Mouse (Mus musculus) hindbrain, embryonic 13.5 days (tissue): ENCODE measurements around the gene Lamtor5. TPM values are rescaled to one million over a fixed set of nuclear protein-coding genes. Genes with fewer than 3 reads are reported as not detected.

Experiments used
- ATAC-seq: fragments of 200-750 bp; cut with Nextera tagmentation; 2 replicates; pipeline ENCODE4 v1.8.0; 2017; ENCODE audit warnings: moderate TSS enrichment; ENCODE audit not compliant: low FRiP score
- H3K27ac ChIP-seq: fragments of 300-500 bp; sonication (generic); 2 replicates; pipeline ENCODE4 v1.5.1; 2015; ENCODE audit warnings: inconsistent platforms, mild to moderate bottlenecking, moderate library complexity
- H3K27me3 ChIP-seq: fragments of 300-500 bp; sonication (generic); 2 replicates; pipeline ENCODE4 v1.6.1; 2015; ENCODE audit warnings: mild to moderate bottlenecking, inconsistent platforms
- H3K36me3 ChIP-seq: fragments of 300-500 bp; sonication (generic); 2 replicates; pipeline ENCODE4 v1.6.1; 2015; ENCODE audit warnings: mild to moderate bottlenecking, inconsistent platforms
- H3K4me1 ChIP-seq: fragments of 300-500 bp; sonication (generic); replicated peaks from 2 replicates; pipeline ENCODE4 v1.6.1; 2015; ENCODE audit warnings: inconsistent platforms
- H3K4me2 ChIP-seq: fragments of 300-500 bp; sonication (generic); 2 replicates; pipeline ENCODE4 v1.6.1; 2015; ENCODE audit warnings: inconsistent platforms, mild to moderate bottlenecking, moderate library complexity
- H3K4me3 ChIP-seq: fragments of 300-500 bp; sonication (generic); 2 replicates; pipeline ENCODE4 v1.5.1; 2015; ENCODE audit warnings: mild to moderate bottlenecking, inconsistent platforms
- H3K9ac ChIP-seq: fragments of 300-500 bp; sonication (generic); 2 replicates; pipeline ENCODE4 v1.6.1; 2015; ENCODE audit warnings: mild to moderate bottlenecking, inconsistent platforms
- H3K9me3 ChIP-seq: fragments of 300-500 bp; sonication (generic); 2 replicates; pipeline ENCODE4 v1.6.1; 2016; ENCODE audit warnings: inconsistent platforms
- WGBS: fragments of 180-500 bp; shearing (Covaris S2); methylation state at CpG from one replicate; pipeline ENCODE4 v1.1.7; 2015; 5-methylcytosine and 5-hydroxymethylcytosine counted together
- polyA plus RNA-seq: library from polyadenylated mRNA; unstranded; fragments of >200 nt; fragmentation: Nextera tagmentation; extraction: Ambion mirVana; gene quantifications from 2 replicates; pipeline ENCODE4 v1.2.1, GENCODE M21; 2015

Lamtor5 gene
- polyA plus RNA-seq, 1 experiment from 2014 or later: 200 TPM

DNA sequence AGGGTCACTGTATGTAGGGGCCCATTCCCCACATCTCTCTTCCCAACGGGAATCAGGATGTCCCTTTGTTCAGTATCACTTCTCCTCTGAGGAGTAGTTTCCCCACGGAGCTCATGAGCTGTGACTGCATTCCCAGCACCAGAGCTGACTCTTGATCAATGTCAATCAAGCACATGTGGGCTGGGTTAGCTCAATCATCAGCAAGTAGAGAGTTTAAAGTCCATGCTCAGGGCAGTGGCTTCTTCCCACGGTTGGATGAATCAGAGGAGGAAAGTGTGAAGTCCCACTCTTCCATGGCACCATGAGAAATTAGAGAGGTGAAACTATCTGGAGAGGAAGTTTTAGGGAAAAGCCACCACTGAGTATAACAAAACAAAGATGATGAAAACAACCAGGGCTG, 29.6 kb upstream of the Lamtor5 start:
- no peak overlapping the region for H3K9ac ChIP-seq
- 68% methylated on average over 3 of the region's 3 CpGs for WGBS
- H3K36me3 ChIP-seq: no peaks in the 10 kb centered on the region
- no peak overlapping the region for H3K4me2 ChIP-seq
- H3K4me1 ChIP-seq: no peaks in the 10 kb centered on the region
- peaks cover 25% of the 10 kb centered on the region for H3K27me3 ChIP-seq
- no peak overlapping the region for H3K27ac ChIP-seq
- no peaks in the 10 kb centered on the region for H3K9me3 ChIP-seq
- ATAC-seq: no peak
- no peak overlapping the region for H3K4me3 ChIP-seq

- no peak overlapping the region for H3K9ac ChIP-seq
- no peak overlapping the region for H3K4me3 ChIP-seq
- no peak overlapping the region for H3K27ac ChIP-seq
- no peaks in the 10 kb centered on the region for H3K9me3 ChIP-seq
- H3K4me1 ChIP-seq: no peaks in the 10 kb centered on the region
- ATAC-seq: no peak
- H3K27me3 ChIP-seq: peaks cover 13% of the 10 kb centered on the region; the same call in 1 of the 2 replicates
- no peaks in the 10 kb centered on the region for H3K36me3 ChIP-seq
- WGBS: 84% methylated on average over 2 of the region's 2 CpGs
- H3K4me2 ChIP-seq: no peak overlapping the region
These were observed 28.3 kb upstream of the Lamtor5 start for GRCm38 (mm10) chr3:107250320-107250719.

- Histone ChIP-seq H3K4me3 (no peak overlapping the region), H3K27ac (no peak overlapping the region), H3K9ac (no peak overlapping the region), H3K4me2 (no peak overlapping the region), H3K4me1 (peaks cover 9% of the 10 kb centered on the region), H3K27me3 (0 out of 2 replicates have a peak, but pooled peaks cover 11% of the 10 kb centered on the region), H3K36me3 (no peaks in the 10 kb centered on the region), H3K9me3 (no peaks in the 10 kb centered on the region)
- 63% methylated on average over 4 of the region's 4 CpGs for WGBS
- ATAC-seq: no peak
These were observed 26.6 kb upstream of the Lamtor5 start for GRCm38 (mm10) chr3:107252035-107252434.

DNA sequence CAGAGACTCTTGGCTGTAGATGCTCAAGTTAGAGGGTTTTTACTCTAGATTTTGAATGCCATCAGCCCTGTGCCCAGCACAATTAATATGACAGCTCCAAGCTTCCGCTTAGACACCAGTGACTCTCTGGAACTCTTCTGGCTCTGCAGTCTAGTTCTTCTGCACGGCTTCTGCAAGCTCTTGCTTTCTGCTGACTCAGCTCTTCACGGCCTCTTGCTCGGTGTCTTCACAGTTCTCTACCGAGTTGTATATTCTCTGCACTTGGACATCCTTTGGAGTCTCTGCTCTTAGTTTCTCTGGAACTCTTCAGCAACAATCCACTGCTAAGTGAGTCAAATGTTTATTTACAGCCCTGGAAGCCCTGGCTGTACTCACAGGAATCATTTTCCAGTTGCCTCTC, 24.7 kb upstream of the Lamtor5 start:
- Histone ChIP-seq H3K9ac (no peak overlapping the region), H3K9me3 (no peaks in the 10 kb centered on the region), H3K4me1 (peaks cover 18% of the 10 kb centered on the region), H3K27me3 (0 out of 2 replicates have a peak, but pooled peaks cover 8% of the 10 kb centered on the region), H3K4me2 (no peak overlapping the region), H3K4me3 (no peak overlapping the region), H3K27ac (no peak overlapping the region), H3K36me3 (no peaks in the 10 kb centered on the region)
- no peak for ATAC-seq
- 80% methylated on average over 5 of the region's 5 CpGs for WGBS

- Histone ChIP-seq H3K27me3 (0 out of 2 replicates have a peak, but pooled peaks cover 8% of the 10 kb centered on the region), H3K27ac (peak overlapping the region; percentile 50; the same call in 1 of the 2 replicates), H3K36me3 (no peaks in the 10 kb centered on the region), H3K4me3 (no peak overlapping the region), H3K4me1 (peaks cover 24% of the 10 kb centered on the region), H3K9ac (no peak overlapping the region), H3K4me2 (no peak overlapping the region), H3K9me3 (no peaks in the 10 kb centered on the region)
- 88% methylated on average over 3 of the region's 3 CpGs for WGBS
- ATAC-seq: no peak
These were observed 22.7 kb upstream of the Lamtor5 start for GRCm38 (mm10) chr3:107255992-107256391.

GRCm38 (mm10) chr3:107256724-107257123, 21.9 kb upstream of the Lamtor5 start:
- peak; percentile 37; the same call in 1 of the 2 replicates for ATAC-seq
- H3K4me2 ChIP-seq: no peak overlapping the region
- H3K4me3 ChIP-seq: no peak overlapping the region
- 0 out of 2 replicates have a peak, but pooled peaks cover 8% of the 10 kb centered on the region for H3K27me3 ChIP-seq
- 43% methylated on average over 7 of the region's 7 CpGs for WGBS
- peak overlapping the region; percentile 50 for H3K27ac ChIP-seq
- no peaks in the 10 kb centered on the region for H3K36me3 ChIP-seq
- no peaks in the 10 kb centered on the region for H3K9me3 ChIP-seq
- no peak overlapping the region for H3K9ac ChIP-seq
- peaks cover 31% of the 10 kb centered on the region for H3K4me1 ChIP-seq

GRCm38 (mm10) chr3:107257924-107258323, 20.7 kb upstream of the Lamtor5 start:
- Histone ChIP-seq H3K27me3 (0 out of 2 replicates have a peak, but pooled peaks cover 8% of the 10 kb centered on the region), H3K9ac (no peak overlapping the region), H3K4me2 (no peak overlapping the region), H3K36me3 (no peaks in the 10 kb centered on the region), H3K9me3 (no peaks in the 10 kb centered on the region), H3K27ac (peak overlapping the region; percentile 61; the same call in 1 of the 2 replicates), H3K4me3 (no peak overlapping the region), H3K4me1 (peaks cover 38% of the 10 kb centered on the region)
- 58% methylated on average over 5 of the region's 5 CpGs for WGBS
- no peak for ATAC-seq

DNA sequence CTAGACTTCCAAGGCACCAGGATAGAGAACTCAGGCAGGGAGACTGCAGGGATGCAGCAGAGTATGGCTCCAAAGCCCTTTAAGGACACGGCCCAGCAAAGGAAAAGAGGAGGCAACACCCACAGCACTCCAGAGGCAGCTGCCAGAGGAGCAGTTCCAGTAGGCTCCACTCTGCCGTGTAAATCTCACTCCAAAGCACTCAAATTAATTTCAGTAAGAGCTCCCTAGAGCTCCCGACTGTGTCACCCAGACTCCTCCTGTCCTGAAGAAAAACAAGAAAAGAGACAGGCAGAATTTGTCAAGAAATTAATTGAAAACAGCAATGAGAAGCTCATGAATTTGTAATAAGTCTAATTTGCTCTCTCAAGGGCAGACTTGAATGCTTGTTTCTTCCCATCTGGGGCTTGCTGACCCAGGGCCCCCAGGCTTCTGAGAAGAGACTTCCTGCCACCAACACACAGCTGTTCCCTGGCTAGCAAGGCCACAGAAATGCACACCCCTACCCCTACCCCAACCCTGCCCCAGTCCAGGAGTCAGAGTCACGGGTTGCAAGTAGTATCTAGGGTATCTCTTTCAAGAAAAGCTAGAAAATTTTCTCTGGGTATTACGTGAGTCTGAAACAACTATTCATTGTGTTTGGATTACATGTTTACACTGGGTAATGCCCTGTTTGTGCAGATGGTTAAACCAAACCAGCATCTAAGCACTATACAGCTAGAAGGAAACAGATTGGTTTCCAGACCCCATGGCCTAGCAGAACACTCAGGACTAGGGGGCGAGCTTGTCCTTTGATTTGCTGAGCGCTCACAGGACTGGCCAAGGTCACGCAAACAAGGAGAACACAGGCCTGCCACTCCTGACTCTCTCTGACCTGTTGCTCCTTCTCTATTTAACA, 17.5 kb upstream of the Lamtor5 start:
- Histone ChIP-seq H3K9me3 (no peaks in the 10 kb centered on the region), H3K36me3 (no peaks in the 10 kb centered on the region), H3K4me2 (no peak overlapping the region), H3K4me1 (peaks cover 38% of the 10 kb centered on the region), H3K4me3 (no peak overlapping the region), H3K27ac (peak overlapping the region; percentile 84), H3K27me3 (0 out of 2 replicates have a peak, but pooled peaks cover 9% of the 10 kb centered on the region), H3K9ac (0 out of 2 replicates have a peak overlapping the region, but pooled peaks have one; percentile 2)
- ATAC-seq: peak; percentile 48
- 42% methylated on average over 8 of the region's 8 CpGs for WGBS

DNA sequence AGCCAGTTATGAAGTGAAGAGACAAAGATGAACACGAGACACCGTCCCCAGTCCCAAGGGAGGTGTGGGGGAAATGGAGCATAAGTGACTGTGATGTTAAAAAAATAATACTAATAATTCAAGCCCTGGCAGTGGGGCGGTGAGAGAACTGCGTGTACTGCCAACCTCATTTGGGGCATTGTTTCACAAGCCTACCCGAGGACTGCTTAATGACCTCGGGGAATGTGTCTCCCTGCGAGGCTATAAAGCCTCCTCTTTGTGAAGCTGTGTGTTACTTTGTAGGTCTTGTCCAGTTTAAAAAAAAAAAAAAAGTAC, 16.9 kb upstream of the Lamtor5 start:
- no peak overlapping the region for H3K9ac ChIP-seq
- peak; percentile 29; the same call in 1 of the 2 replicates for ATAC-seq
- no peaks in the 10 kb centered on the region for H3K9me3 ChIP-seq
- peak overlapping the region; percentile 84 for H3K27ac ChIP-seq
- no peak overlapping the region for H3K4me2 ChIP-seq
- 23% methylated on average over 7 of the region's 7 CpGs for WGBS
- H3K4me3 ChIP-seq: no peak overlapping the region
- H3K36me3 ChIP-seq: no peaks in the 10 kb centered on the region
- H3K4me1 ChIP-seq: peaks cover 32% of the 10 kb centered on the region
- H3K27me3 ChIP-seq: 0 out of 2 replicates have a peak, but pooled peaks cover 10% of the 10 kb centered on the region

DNA sequence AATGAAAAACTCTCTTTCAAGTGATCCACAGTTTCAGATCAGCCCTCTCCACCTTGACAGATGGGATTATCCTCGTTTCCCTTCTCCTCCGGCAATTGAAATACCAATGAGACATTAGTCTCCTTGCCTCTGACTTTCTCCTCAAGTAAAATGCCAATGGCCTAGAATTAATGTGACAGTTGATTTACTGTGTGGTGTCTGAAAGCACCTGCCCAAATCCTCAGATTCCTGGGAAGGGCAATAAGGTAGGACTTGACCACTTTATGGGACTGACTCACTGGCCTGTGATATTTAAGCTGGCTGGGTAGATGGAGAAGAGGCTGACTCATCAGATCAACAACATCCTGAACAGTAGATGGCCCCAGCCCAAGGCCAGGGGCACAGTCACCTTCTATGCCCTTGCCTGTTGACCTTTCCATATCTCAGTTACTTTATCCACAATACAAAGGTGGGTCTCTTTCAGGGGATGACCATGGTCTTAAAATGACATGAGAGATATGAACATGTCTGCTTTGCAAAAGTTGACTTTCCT, 11.8 kb upstream of the Lamtor5 start:
- 79% methylated on average over 2 of the region's 2 CpGs for WGBS
- no peaks in the 10 kb centered on the region for H3K9me3 ChIP-seq
- no peak overlapping the region for H3K9ac ChIP-seq
- no peak overlapping the region for H3K4me3 ChIP-seq
- H3K4me1 ChIP-seq: peaks cover 6% of the 10 kb centered on the region
- no peak overlapping the region for H3K27ac ChIP-seq
- 0 out of 2 replicates have a peak, but pooled peaks cover 10% of the 10 kb centered on the region for H3K27me3 ChIP-seq
- H3K36me3 ChIP-seq: no peaks in the 10 kb centered on the region
- H3K4me2 ChIP-seq: no peak overlapping the region
- ATAC-seq: no peak

DNA sequence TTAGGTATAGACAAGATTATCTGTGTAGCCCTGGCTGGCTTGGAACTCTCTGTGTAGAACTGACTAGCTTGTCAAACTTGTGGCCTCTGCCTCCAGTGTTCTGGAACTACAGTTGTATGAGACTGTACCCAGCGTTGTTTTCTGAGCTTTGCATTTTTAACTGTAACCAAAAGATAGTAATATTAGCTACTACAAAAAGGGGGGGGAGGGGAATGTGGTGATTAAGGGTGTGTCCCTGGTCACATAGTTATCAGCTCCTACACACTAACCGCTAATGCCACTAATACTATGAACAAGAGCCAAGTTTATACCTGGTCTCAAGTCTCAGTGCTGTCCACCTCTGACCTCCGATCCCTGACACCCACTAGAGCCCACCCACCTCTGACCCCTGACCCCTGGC, 6.2 kb upstream of the Lamtor5 start:
- Histone ChIP-seq H3K4me1 (no peaks in the 10 kb centered on the region), H3K27me3 (0 out of 2 replicates have a peak, but pooled peaks cover 6% of the 10 kb centered on the region), H3K36me3 (no peaks in the 10 kb centered on the region), H3K4me3 (no peak overlapping the region), H3K27ac (no peak overlapping the region), H3K4me2 (no peak overlapping the region), H3K9me3 (no peaks in the 10 kb centered on the region), H3K9ac (no peak overlapping the region)
- ATAC-seq: no peak
- WGBS: 93% methylated on average over 3 of the region's 3 CpGs

GRCm38 (mm10) chr3:107273820-107274219, 4.8 kb upstream of the Lamtor5 start:
- Histone ChIP-seq H3K36me3 (no peaks in the 10 kb centered on the region), H3K9me3 (no peaks in the 10 kb centered on the region), H3K27ac (no peak overlapping the region), H3K9ac (no peak overlapping the region), H3K4me3 (no peak overlapping the region), H3K27me3 (0 out of 2 replicates have a peak, but pooled peaks cover 6% of the 10 kb centered on the region), H3K4me1 (peaks cover 6% of the 10 kb centered on the region; the same call in 1 of the 2 replicates), H3K4me2 (no peak overlapping the region)
- WGBS: 14% methylated on average over 3 of the region's 3 CpGs
- peak; percentile 72 for ATAC-seq
